Mouse (Mus musculus): ENCODE measurements around the gene Slc46a1. TPM values are rescaled to one million over a fixed set of nuclear protein-coding genes. Genes with fewer than 3 reads are reported as not detected.

Gene Slc46a1
- polyA plus RNA-seq, 1 experiment = 9.1 TPM

- Histone ChIP-seq H3K4me1 (ENCODE audit: control insufficient read depth, insufficient read depth, low read length) (no peaks in the 10 kb centered on the region), H3K27ac (ENCODE audit: insufficient read depth, low read length) (peak within 1 kb of the TSS; percentile 91), H3K4me3 (ENCODE audit: low read depth, low read length) (peak within 1 kb of the TSS; percentile 97), H3K9ac (ENCODE audit: low read depth, poor library complexity, severe bottlenecking) (peak within 1 kb of the TSS; percentile 98), H3K27me3 (ENCODE audit: control insufficient read depth, insufficient read depth, low read length, poor library complexity, severe bottlenecking) (no peaks in the 10 kb centered on the region), H3K36me3 (ENCODE audit: control insufficient read depth, insufficient read depth, low read length, poor library complexity, severe bottlenecking) (peaks cover 50% of the 10 kb centered on the region), H3K9me3 (replicated peaks; ENCODE audit: control insufficient read depth, insufficient read depth, low read length, poor library complexity, severe bottlenecking) (no peaks in the 10 kb centered on the region)
- TF ChIP-seq CTCF (IDR thresholded peaks at IDR 0.05; ENCODE audit: low read depth, low read length) (no peak), EP300 (IDR thresholded peaks at IDR 0.05; ENCODE audit: insufficient read depth, low read depth, low read length) (no peak), POLR2A (IDR thresholded peaks at IDR 0.05; ENCODE audit: insufficient read depth, low read length) (peak; percentile 51)
These were observed 46.8 kb downstream of the Slc46a1 start, which contains the start of the genes Tmem199 and Poldip2 for GRCm38 (mm10) chr11:78512025-78512957. TSS of gene Tmem199 (minus strand) at chr11:78512172. TSS of gene Poldip2 (plus strand) at chr11:78512193.

- Histone ChIP-seq H3K4me3 (ENCODE audit: low read depth, low read length) (peak overlapping the region; percentile 82), H3K27ac (ENCODE audit: insufficient read depth, low read length) (peak overlapping the region; percentile 91), H3K9ac (ENCODE audit: low read depth, poor library complexity, severe bottlenecking) (peak overlapping the region; percentile 98), H3K36me3 (ENCODE audit: control insufficient read depth, insufficient read depth, low read length, poor library complexity, severe bottlenecking) (peaks cover 45% of the 10 kb centered on the region), H3K4me1 (ENCODE audit: control insufficient read depth, insufficient read depth, low read length) (no peaks in the 10 kb centered on the region), H3K9me3 (replicated peaks; ENCODE audit: control insufficient read depth, insufficient read depth, low read length, poor library complexity, severe bottlenecking) (no peaks in the 10 kb centered on the region), H3K27me3 (ENCODE audit: control insufficient read depth, insufficient read depth, low read length, poor library complexity, severe bottlenecking) (no peaks in the 10 kb centered on the region)
- no peak for TF ChIP-seq CTCF (IDR thresholded peaks at IDR 0.05; ENCODE audit: low read depth, low read length)
- TF ChIP-seq POLR2A (IDR thresholded peaks at IDR 0.05; ENCODE audit: insufficient read depth, low read length) = no peak
- no peak for TF ChIP-seq EP300 (IDR thresholded peaks at IDR 0.05; ENCODE audit: insufficient read depth, low read depth, low read length)
These were observed 47.8 kb downstream of the Slc46a1 start for GRCm38 (mm10) chr11:78513106-78513790.

GRCm38 (mm10) chr11:78515549-78516325 lies 50.2 kb downstream of the Slc46a1 start:
- Histone ChIP-seq H3K9ac (ENCODE audit: low read depth, poor library complexity, severe bottlenecking) (no peak overlapping the region), H3K9me3 (replicated peaks; ENCODE audit: control insufficient read depth, insufficient read depth, low read length, poor library complexity, severe bottlenecking) (no peaks in the 10 kb centered on the region), H3K27ac (ENCODE audit: insufficient read depth, low read length) (no peak overlapping the region), H3K4me1 (ENCODE audit: control insufficient read depth, insufficient read depth, low read length) (no peaks in the 10 kb centered on the region), H3K36me3 (ENCODE audit: control insufficient read depth, insufficient read depth, low read length, poor library complexity, severe bottlenecking) (peaks cover 49% of the 10 kb centered on the region), H3K27me3 (ENCODE audit: control insufficient read depth, insufficient read depth, low read length, poor library complexity, severe bottlenecking) (no peaks in the 10 kb centered on the region), H3K4me3 (ENCODE audit: low read depth, low read length) (no peak overlapping the region)
- TF ChIP-seq CTCF (IDR thresholded peaks at IDR 0.05; ENCODE audit: low read depth, low read length) = peak; percentile 59
- TF ChIP-seq EP300 (IDR thresholded peaks at IDR 0.05; ENCODE audit: insufficient read depth, low read depth, low read length) = no peak
- TF ChIP-seq POLR2A (IDR thresholded peaks at IDR 0.05; ENCODE audit: insufficient read depth, low read length) = no peak

- H3K9me3 ChIP-seq (replicated peaks; ENCODE audit: control insufficient read depth, insufficient read depth, low read length, poor library complexity, severe bottlenecking) = no peaks in the 10 kb centered on the region
- 0 out of 2 replicates have a peak overlapping the region, but pooled peaks have one; percentile 18 for H3K27ac ChIP-seq (ENCODE audit: insufficient read depth, low read length)
- H3K4me3 ChIP-seq (ENCODE audit: low read depth, low read length) = no peak overlapping the region
- no peak overlapping the region for H3K9ac ChIP-seq (ENCODE audit: low read depth, poor library complexity, severe bottlenecking)
- no peaks in the 10 kb centered on the region for H3K4me1 ChIP-seq (ENCODE audit: control insufficient read depth, insufficient read depth, low read length)
- H3K36me3 ChIP-seq (ENCODE audit: control insufficient read depth, insufficient read depth, low read length, poor library complexity, severe bottlenecking) = peaks cover 80% of the 10 kb centered on the region
- TF ChIP-seq POLR2A (IDR thresholded peaks at IDR 0.05; ENCODE audit: insufficient read depth, low read length) = no peak
- no peak for TF ChIP-seq CTCF (IDR thresholded peaks at IDR 0.05; ENCODE audit: low read depth, low read length)
- no peak for TF ChIP-seq EP300 (IDR thresholded peaks at IDR 0.05; ENCODE audit: insufficient read depth, low read depth, low read length)
- H3K27me3 ChIP-seq (ENCODE audit: control insufficient read depth, insufficient read depth, low read length, poor library complexity, severe bottlenecking) = no peaks in the 10 kb centered on the region
These were observed 53.4 kb downstream of the Slc46a1 start for GRCm38 (mm10) chr11:78518931-78519330.

Other genes with a start within 250 kb of the Slc46a1 start
- gene Sdf2, start 220.0 kb upstream of the Slc46a1 start, polyA plus RNA-seq (2011; ENCODE audit: insufficient read depth, insufficient read length, low read depth, missing spikeins) = 53.9 and 56.6 TPM in 2 replicates
- gene Supt6, start 219.7 kb upstream of the Slc46a1 start, polyA plus RNA-seq (2011; ENCODE audit: insufficient read depth, insufficient read length, low read depth, missing spikeins) = 73.2 and 73.4 TPM in 2 replicates
- gene 2610507B11Rik, start 203.9 kb upstream of the Slc46a1 start, polyA plus RNA-seq (2011; ENCODE audit: insufficient read depth, insufficient read length, low read depth, missing spikeins) = 108 and 112 TPM in 2 replicates
- gene BC030499, start 174.9 kb upstream of the Slc46a1 start, polyA plus RNA-seq (2011; ENCODE audit: insufficient read depth, insufficient read length, low read depth, missing spikeins) = 0.75 and 1.1 TPM in 2 replicates
- gene Spag5, start 164.2 kb upstream of the Slc46a1 start, polyA plus RNA-seq (2011; ENCODE audit: insufficient read depth, insufficient read length, low read depth, missing spikeins) = 66.9 and 68.8 TPM in 2 replicates
- gene Aldoc, start 142.7 kb upstream of the Slc46a1 start, polyA plus RNA-seq (2011; ENCODE audit: insufficient read depth, insufficient read length, low read depth, missing spikeins) = 32.5 and 55.1 TPM in 2 replicates
- 24.2 and 29.5 TPM in 2 replicates for gene Pigs, start 137.3 kb upstream of the Slc46a1 start, polyA plus RNA-seq (2011; ENCODE audit: insufficient read depth, insufficient read length, low read depth, missing spikeins)
- gene Unc119, start 122.2 kb upstream of the Slc46a1 start, polyA plus RNA-seq (2011; ENCODE audit: insufficient read depth, insufficient read length, low read depth, missing spikeins) = 25.7 and 28.7 TPM in 2 replicates
- not detected in 2 replicates for gene Foxn1, start 79.1 kb upstream of the Slc46a1 start, polyA plus RNA-seq (2011; ENCODE audit: insufficient read depth, insufficient read length, low read depth, missing spikeins)
- not detected in 2 replicates for gene Slc13a2, start 43.5 kb upstream of the Slc46a1 start, polyA plus RNA-seq (2011; ENCODE audit: insufficient read depth, insufficient read length, low read depth, missing spikeins)
- gene Sarm1, start 32.1 kb downstream of the Slc46a1 start, polyA plus RNA-seq (2011; ENCODE audit: insufficient read depth, insufficient read length, low read depth, missing spikeins) = 2.0 and 3.1 TPM in 2 replicates
- gene Vtn, start 33.4 kb downstream of the Slc46a1 start, polyA plus RNA-seq (2011; ENCODE audit: insufficient read depth, insufficient read length, low read depth, missing spikeins) = not detected in 2 replicates
- not detected in 2 replicates for gene Sebox, start 37.8 kb downstream of the Slc46a1 start, polyA plus RNA-seq (2011; ENCODE audit: insufficient read depth, insufficient read length, low read depth, missing spikeins)
- gene Tmem199, start 46.5 kb downstream of the Slc46a1 start, polyA plus RNA-seq (2011; ENCODE audit: insufficient read depth, insufficient read length, low read depth, missing spikeins) = 41.6 and 41.7 TPM in 2 replicates
- 72.1 and 75.3 TPM in 2 replicates for gene Poldip2, start 46.5 kb downstream of the Slc46a1 start, polyA plus RNA-seq (2011; ENCODE audit: insufficient read depth, insufficient read length, low read depth, missing spikeins)
- gene Tnfaip1, start 70.6 kb downstream of the Slc46a1 start, polyA plus RNA-seq (2011; ENCODE audit: insufficient read depth, insufficient read length, low read depth, missing spikeins) = 38.2 and 41.2 TPM in 2 replicates
- gene Ift20, start 70.7 kb downstream of the Slc46a1 start, polyA plus RNA-seq (2011; ENCODE audit: insufficient read depth, insufficient read length, low read depth, missing spikeins) = 30.2 and 40.0 TPM in 2 replicates
- 89.0 and 90.1 TPM in 2 replicates for gene Tmem97, start 85.1 kb downstream of the Slc46a1 start, polyA plus RNA-seq (2011; ENCODE audit: insufficient read depth, insufficient read length, low read depth, missing spikeins)
- 39.7 and 47.6 TPM in 2 replicates for gene Nlk, start 231.7 kb downstream of the Slc46a1 start, polyA plus RNA-seq (2011; ENCODE audit: insufficient read depth, insufficient read length, low read depth, missing spikeins)

Measured in ES-Bruce4 (cell line).